Mouse (Mus musculus): ENCODE data around the gene Gmpr. TPM values are rescaled to one million over a fixed set of nuclear protein-coding genes. Genes with fewer than 3 reads are reported as not detected.

Gmpr gene
- total RNA-seq, 2 experiments from 2014 or later: 221 to 255 TPM

GRCm38 (mm10) chr13:45537110-45537509 is 29.9 kb downstream of the Gmpr start:
- DNase-seq: peak; percentile 78 to 85
- intact Hi-C loops (cut with DNase I): loop anchor here (5.0 to 10.0 kb wide), 2 partner anchors 438 to 720 kb away; no protein-coding TSS in a partner anchor

- intact Hi-C loops (cut with DNase I): loop anchor here (2.0 to 10.0 kb wide), 3 partner anchors 437 to 719 kb away; no protein-coding TSS in a partner anchor
- DNase-seq: no peak
Measured at GRCm38 (mm10) chr13:45538091-45538490, 30.8 kb downstream of the Gmpr start.

- intact Hi-C loops (cut with DNase I): loop anchor here (1.0 to 10.0 kb wide), 4 partner anchors 33 to 719 kb away; no protein-coding TSS in a partner anchor
- peak; percentile 81 to 84 for DNase-seq
Measured at GRCm38 (mm10) chr13:45538532-45539204, 31.4 kb downstream of the Gmpr start.

GRCm38 (mm10) chr13:45539205-45539568 is 31.9 kb downstream of the Gmpr start:
- peak; percentile 90 for DNase-seq
- intact Hi-C loops (cut with DNase I): loop anchor here (1.0 to 10.0 kb wide), 4 partner anchors 32 to 718 kb away; no protein-coding TSS in a partner anchor

- no peak for DNase-seq
- intact Hi-C loops (cut with DNase I): no loop called here
Measured at GRCm38 (mm10) chr13:45545974-45546373, 38.7 kb downstream of the Gmpr start.

- intact Hi-C loops (cut with DNase I): no loop called here
- DNase-seq: no peak
Measured at GRCm38 (mm10) chr13:45546946-45547345, 39.7 kb downstream of the Gmpr start.

- intact Hi-C loops (cut with DNase I): no loop called here
- DNase-seq: no peak
Measured at GRCm38 (mm10) chr13:45547549-45547948, 40.3 kb downstream of the Gmpr start.

- intact Hi-C loops (cut with DNase I): no loop called here
- DNase-seq: no peak
Measured at GRCm38 (mm10) chr13:45553674-45554073, 46.4 kb downstream of the Gmpr start.

- intact Hi-C loops (cut with DNase I): no loop called here
- DNase-seq: no peak
Measured at GRCm38 (mm10) chr13:45558367-45558766, 51.1 kb downstream of the Gmpr start.

GRCm38 (mm10) chr13:45559258-45559657 is 52.0 kb downstream of the Gmpr start:
- intact Hi-C loops (cut with DNase I): no loop called here
- no peak for DNase-seq

GRCm38 (mm10) chr13:45560543-45560942 is 53.3 kb downstream of the Gmpr start:
- intact Hi-C loops (cut with DNase I): no loop called here
- DNase-seq: peak in 1 of 2 experiments; percentile 47

GRCm38 (mm10) chr13:45562011-45562410 is 54.8 kb downstream of the Gmpr start:
- intact Hi-C loops (cut with DNase I): no loop called here
- DNase-seq: no peak

GRCm38 (mm10) chr13:45564946-45565345 is 57.7 kb downstream of the Gmpr start:
- intact Hi-C loops (cut with DNase I): no loop called here
- DNase-seq: no peak

- peak; percentile 37 to 53 for DNase-seq
- intact Hi-C loops (cut with DNase I): no loop called here
Measured at GRCm38 (mm10) chr13:45569932-45570331, 62.7 kb downstream of the Gmpr start.

GRCm38 (mm10) chr13:45571795-45572262 is 64.6 kb downstream of the Gmpr start:
- DNase-seq: peak; percentile 90 to 92
- intact Hi-C loops (cut with DNase I): loop anchor here (1.0 to 2.0 kb wide), 3 partner anchors 33 to 590 kb away; no protein-coding TSS in a partner anchor

- intact Hi-C loops (cut with DNase I): loop anchor here (1.0 to 2.0 kb wide), 2 partner anchors 64 to 590 kb away; no protein-coding TSS in a partner anchor
Measured at GRCm38 (mm10) chr13:45572768-45573167, 65.5 kb downstream of the Gmpr start.

GRCm38 (mm10) chr13:45576185-45576584 is 68.9 kb downstream of the Gmpr start:
- intact Hi-C loops (cut with DNase I): loop anchor here (5.0 kb wide), 1 partner anchor 106 kb away; no protein-coding TSS in a partner anchor
- DNase-seq: peak; percentile 93 to 94

More at GRCm38 (mm10) chr13:45572768-45573167, 65.5 kb downstream of the Gmpr start:
- DNase-seq: peak; percentile 68 to 85

GRCm38 (mm10) chr13:45577366-45577765 is 70.1 kb downstream of the Gmpr start:
- DNase-seq: no peak
- intact Hi-C loops (cut with DNase I): loop anchor here (5.0 kb wide), 1 partner anchor 105 kb away; no protein-coding TSS in a partner anchor

GRCm38 (mm10) chr13:45577784-45578183 is 70.5 kb downstream of the Gmpr start:
- peak; percentile 65 to 67 for DNase-seq
- intact Hi-C loops (cut with DNase I): loop anchor here (5.0 kb wide), 1 partner anchor 105 kb away; no protein-coding TSS in a partner anchor

GRCm38 (mm10) chr13:45579751-45580150 is 72.5 kb downstream of the Gmpr start:
- no peak for DNase-seq

GRCm38 (mm10) chr13:45582294-45582693 is 75.0 kb downstream of the Gmpr start:
- intact Hi-C loops (cut with DNase I): no loop called here
- DNase-seq: no peak

More at GRCm38 (mm10) chr13:45579751-45580150, 72.5 kb downstream of the Gmpr start:
- intact Hi-C loops (cut with DNase I): loop anchor here (5.0 kb wide), 1 partner anchor 103 kb away; no protein-coding TSS in a partner anchor

- DNase-seq: no peak
- intact Hi-C loops (cut with DNase I): no loop called here
Measured at GRCm38 (mm10) chr13:45583061-45583460, 75.8 kb downstream of the Gmpr start.
